Mouse (Mus musculus) stomach, postnatal 0 days (tissue): Measurements from ENCODE around the gene Ltn1. TPM values are rescaled to one million over a fixed set of nuclear protein-coding genes. Genes with fewer than 3 reads are reported as not detected.
A peak's percentile ranks its signal among the peaks of the same experiment; 100 is the strongest.

Source experiments
- ATAC-seq: fragments of 200-750 bp; cut with Nextera tagmentation; 2 replicates; pipeline ENCODE4 v1.8.0; 2017; ENCODE audit not compliant: low FRiP score, low TSS enrichment
- DNase-seq: peaks from one replicate; pipeline ENCODE4 v3.0.0-alpha.2; 2016; ENCODE audit warnings: low spot score
- H3K27ac ChIP-seq: fragments of 300-500 bp; sonication (generic); replicated peaks from 2 replicates; pipeline ENCODE4 v1.5.1; 2014; ENCODE audit warnings: mild to moderate bottlenecking, control low read depth
- H3K27me3 ChIP-seq: fragments of 300-500 bp; sonication (generic); 2 replicates; pipeline ENCODE4 v1.6.1; 2014; ENCODE audit warnings: low read length; ENCODE audit not compliant: control insufficient read depth, insufficient read depth
- H3K36me3 ChIP-seq: fragments of 300-500 bp; sonication (generic); 2 replicates; pipeline ENCODE4 v1.6.1; 2014; ENCODE audit warnings: low read length, mixed read lengths; ENCODE audit not compliant: control insufficient read depth, insufficient read depth
- H3K4me1 ChIP-seq: fragments of 300-500 bp; sonication (generic); replicated peaks from 2 replicates; pipeline ENCODE4 v1.6.1; 2014; ENCODE audit warnings: antibody characterized with exemption; ENCODE audit not compliant: control insufficient read depth, insufficient read depth
- H3K4me2 ChIP-seq: fragments of 300-500 bp; sonication (generic); replicated peaks from 2 replicates; pipeline ENCODE4 v1.6.1; 2014; ENCODE audit warnings: low read depth, mild to moderate bottlenecking, control low read depth, moderate library complexity
- H3K4me3 ChIP-seq: fragments of 300-500 bp; sonication (generic); 2 replicates; pipeline ENCODE4 v1.5.1; 2014; ENCODE audit warnings: low read depth, low read length, control low read depth
- H3K9ac ChIP-seq: fragments of 300-500 bp; sonication (generic); 2 replicates; pipeline ENCODE4 v1.6.1; 2014; ENCODE audit warnings: mild to moderate bottlenecking, low read length, control low read depth, mixed read lengths
- H3K9me3 ChIP-seq: fragments of 300-500 bp; sonication (generic); 2 replicates; pipeline ENCODE4 v1.6.1; 2016; ENCODE audit warnings: low read length; ENCODE audit not compliant: control insufficient read depth
- CTCF ChIP-seq: IDR thresholded peaks from 2 replicates; pipeline ENCODE4 v1.5.1; 2016; ENCODE audit warnings: antibody characterized with exemption, low read depth, mild to moderate bottlenecking, moderate library complexity
- EP300 ChIP-seq: optimal IDR thresholded peaks from 2 replicates; pipeline ENCODE3; 2016; ENCODE audit warnings: antibody characterized with exemption
- WGBS: fragments of 180-500 bp; shearing (Covaris S2); extraction: QIAGEN DNeasy Blood & Tissue Kit; methylation state at CpG from one replicate; pipeline ENCODE4 v1.1.7; 2014; 5-methylcytosine and 5-hydroxymethylcytosine counted together
- polyA plus RNA-seq: library from polyadenylated mRNA; unstranded; fragments of >200 nt; fragmentation: Nextera tagmentation; extraction: Ambion mirVana; gene quantifications from 2 replicates; pipeline ENCODE4 v1.2.1, GENCODE M21; 2015

The Ltn1 gene
- 8.1 and 9.2 TPM in 2 replicates for polyA plus RNA-seq

DNA sequence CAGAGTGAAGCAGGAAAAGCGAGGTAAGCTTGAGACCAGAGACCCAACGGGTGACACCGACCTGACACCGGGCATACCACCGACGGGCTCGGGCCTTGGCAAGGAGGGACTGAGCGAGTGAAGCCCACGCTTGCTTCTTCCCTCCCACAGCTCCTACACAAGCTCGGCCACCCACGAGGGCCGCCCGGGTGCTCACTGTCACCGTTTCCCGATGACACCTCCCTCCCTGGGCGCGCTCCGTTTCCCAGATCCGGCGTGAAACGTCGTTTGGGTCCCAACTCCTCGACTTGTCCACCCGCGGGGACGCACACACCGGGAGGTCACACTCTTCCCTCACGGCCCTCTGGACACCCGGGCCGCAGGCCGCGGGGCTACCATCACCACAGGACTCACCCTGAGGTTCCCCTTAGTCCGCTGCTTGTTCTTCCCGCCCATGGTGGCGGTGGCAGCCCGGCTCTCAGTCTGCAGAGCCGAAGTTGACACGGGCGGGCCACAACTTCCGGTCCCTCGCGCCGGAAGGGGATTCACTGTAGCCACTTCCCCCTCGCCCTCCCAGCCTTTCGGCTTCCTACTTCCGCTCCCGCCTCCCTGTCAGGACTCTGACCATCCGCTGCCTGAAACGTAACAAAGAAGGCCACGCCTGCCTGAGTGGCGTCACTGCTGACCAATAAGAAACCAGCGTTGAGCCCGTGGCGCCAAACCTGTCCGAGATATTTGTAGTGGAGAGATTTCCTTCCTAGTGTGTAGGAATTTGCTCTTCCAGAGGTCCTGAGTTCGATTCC, at the start of gene Ltn1:
Gene Ltn1, minus strand, starts transcription at position 580 of the 782 bp plus-strand sequence.
- Histone ChIP-seq H3K4me2 (peak within 1 kb of the TSS; percentile 70), H3K9ac (peak within 1 kb of the TSS; percentile 91), H3K36me3 (no peaks in the 10 kb centered on the region), H3K9me3 (no peaks in the 10 kb centered on the region), H3K27me3 (no peaks in the 10 kb centered on the region), H3K4me1 (no peaks in the 10 kb centered on the region), H3K27ac (peak within 1 kb of the TSS; percentile 84), H3K4me3 (peak within 1 kb of the TSS; percentile 95)
- DNase-seq (peak; percentile 98), ATAC-seq (peak; percentile 100)
- under 1% methylated on average over 53 of the region's 56 CpGs for WGBS
- TF ChIP-seq CTCF (no peak), EP300 (no peak)

DNA sequence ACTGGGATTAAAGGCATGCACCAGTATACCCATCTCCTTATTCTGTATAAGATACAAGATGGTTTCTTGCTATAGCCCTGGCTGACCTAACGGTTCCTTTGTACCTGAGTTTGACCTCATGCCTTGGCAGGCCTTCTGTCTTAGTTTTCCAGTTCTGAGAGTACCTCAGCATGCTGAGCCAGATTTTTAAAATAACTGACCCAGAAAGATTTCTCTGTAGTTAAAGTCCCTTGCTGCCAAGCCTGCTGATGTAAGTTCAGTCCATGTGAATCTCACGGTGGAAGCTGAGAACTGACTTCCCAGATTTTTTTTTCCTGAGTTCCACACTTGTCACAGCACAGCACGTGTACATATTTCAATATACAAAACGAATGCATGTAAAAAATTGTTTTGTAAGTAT, 38.2 kb upstream of the Ltn1 start:
- 88% methylated on average over 4 of the region's 4 CpGs for WGBS
- Histone ChIP-seq H3K4me2 (no peak overlapping the region), H3K36me3 (peaks cover 22% of the 10 kb centered on the region), H3K4me1 (no peaks in the 10 kb centered on the region), H3K9ac (no peak overlapping the region), H3K9me3 (no peaks in the 10 kb centered on the region), H3K4me3 (no peak overlapping the region), H3K27ac (no peak overlapping the region), H3K27me3 (no peaks in the 10 kb centered on the region)
- no peak for ATAC-seq
- no peak for DNase-seq
- no peak for TF ChIP-seq EP300
- TF ChIP-seq CTCF, result no peak

DNA sequence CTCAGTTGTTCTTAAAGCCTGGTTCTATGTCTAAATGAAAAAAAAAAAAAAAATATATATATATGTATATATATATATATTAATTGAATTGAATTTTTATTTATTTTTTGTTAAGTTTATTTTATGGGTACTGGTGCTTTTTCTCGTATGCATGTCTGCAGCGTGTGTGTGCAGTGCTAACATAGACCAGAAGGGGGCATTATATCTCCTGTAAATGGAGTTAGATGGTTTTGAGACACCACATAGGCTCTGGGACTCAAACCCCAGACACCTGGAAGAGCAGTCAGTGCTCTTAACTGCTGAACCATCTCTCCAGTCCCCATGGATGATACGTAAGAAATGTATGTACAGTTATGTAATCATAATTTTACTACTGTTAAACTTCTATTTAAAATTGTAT, 26.3 kb upstream of the Ltn1 start:
- H3K4me2 ChIP-seq, result no peak overlapping the region
- no peaks in the 10 kb centered on the region for H3K9me3 ChIP-seq
- 98% methylated on average over 3 of the region's 3 CpGs for WGBS
- TF ChIP-seq EP300, result no peak
- 0 out of 2 replicates have a peak, but pooled peaks have one; percentile 11 for TF ChIP-seq CTCF
- no peak overlapping the region for H3K27ac ChIP-seq
- peaks cover under 1% of the 10 kb centered on the region; the same call in 1 of the 2 replicates for H3K36me3 ChIP-seq
- H3K4me1 ChIP-seq, result peaks cover 4% of the 10 kb centered on the region; the same call in 1 of the 2 replicates
- H3K4me3 ChIP-seq, result no peak overlapping the region
- H3K9ac ChIP-seq, result no peak overlapping the region
- H3K27me3 ChIP-seq, result no peaks in the 10 kb centered on the region
- ATAC-seq (no peak), DNase-seq (no peak)

DNA sequence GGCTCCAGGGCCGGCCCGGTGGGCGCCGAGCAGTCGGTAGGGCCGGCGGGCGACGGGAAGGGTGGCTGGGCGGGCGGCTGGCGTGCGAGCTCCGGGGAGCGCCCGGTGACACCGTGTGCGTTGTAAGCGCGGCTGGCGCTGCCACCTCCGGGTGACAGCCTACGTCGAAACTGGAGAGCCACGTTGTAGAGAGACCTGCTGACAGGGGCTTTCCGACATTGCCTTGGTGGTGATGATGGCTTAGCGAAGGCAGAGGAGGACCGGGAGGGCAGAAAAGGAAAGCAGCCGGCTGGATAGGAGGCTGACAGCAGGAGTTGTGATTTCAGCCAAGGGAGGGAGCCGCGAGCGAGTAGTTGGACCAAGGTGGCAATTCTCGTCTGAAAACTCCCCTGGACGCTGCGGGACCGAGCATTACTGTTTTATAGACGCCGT, 22.8 kb upstream of the Ltn1 start:
- H3K27me3 ChIP-seq, result no peaks in the 10 kb centered on the region
- H3K9ac ChIP-seq, result peak overlapping the region; percentile 88
- H3K4me3 ChIP-seq, result peak overlapping the region; percentile 85
- ATAC-seq, result peak; percentile 78
- DNase-seq, result no peak
- H3K9me3 ChIP-seq, result no peaks in the 10 kb centered on the region
- peak overlapping the region; percentile 73 for H3K4me2 ChIP-seq
- TF ChIP-seq EP300 (no peak), CTCF (no peak)
- H3K27ac ChIP-seq, result peak overlapping the region; percentile 90
- peaks cover 4% of the 10 kb centered on the region; the same call in 1 of the 2 replicates for H3K4me1 ChIP-seq
- WGBS, result under 1% methylated on average over 38 of the region's 38 CpGs
- no peaks in the 10 kb centered on the region for H3K36me3 ChIP-seq

DNA sequence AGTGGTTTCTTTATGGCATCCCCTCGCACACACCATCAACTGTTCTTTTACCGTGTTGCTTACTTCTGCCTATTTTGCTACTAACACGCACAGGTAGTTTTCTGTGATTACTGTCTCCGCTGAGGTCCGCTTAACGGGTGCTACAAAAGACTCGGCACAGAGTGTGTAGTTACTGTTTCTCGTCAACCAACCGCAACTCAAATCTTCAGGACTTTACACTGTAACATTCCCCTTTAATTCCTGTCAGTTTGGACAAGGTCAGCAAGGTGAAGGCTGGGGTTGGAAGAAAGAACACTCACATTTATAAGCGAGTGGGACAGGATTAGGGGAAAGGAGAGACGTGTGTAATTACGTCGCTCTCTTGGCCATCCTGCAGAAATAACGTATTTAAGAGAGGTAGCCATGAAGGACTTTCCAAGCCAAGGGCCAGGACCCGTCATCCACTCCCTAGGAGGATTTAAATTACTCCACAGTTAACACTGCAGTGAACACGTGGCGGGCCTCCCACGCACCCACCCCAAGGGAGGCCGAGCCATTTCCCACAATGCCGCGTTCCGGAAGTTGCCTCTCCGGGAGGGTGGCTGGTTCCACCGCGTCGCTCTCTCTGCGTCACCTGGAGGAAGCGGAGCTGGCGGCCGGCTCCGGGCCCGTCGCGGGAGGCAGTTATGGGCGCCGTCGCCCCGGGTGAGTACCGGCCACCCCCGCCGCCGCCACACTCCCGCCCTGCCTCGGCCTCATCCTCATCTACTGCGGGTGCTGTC, 22.2 kb upstream of the Ltn1 start, which contains the start of gene Usp16:
Gene Usp16, plus strand, starts transcription at position 285 of the 761 bp plus-strand sequence.
- peak within 1 kb of the TSS; percentile 90 for H3K27ac ChIP-seq
- H3K4me2 ChIP-seq, result peak within 1 kb of the TSS; percentile 73
- peak; percentile 95 for DNase-seq
- WGBS, result 8% methylated on average over 45 of the region's 45 CpGs
- H3K36me3 ChIP-seq, result no peaks in the 10 kb centered on the region
- H3K4me3 ChIP-seq, result peak within 1 kb of the TSS; percentile 85
- H3K9me3 ChIP-seq, result no peaks in the 10 kb centered on the region
- H3K27me3 ChIP-seq, result no peaks in the 10 kb centered on the region
- H3K9ac ChIP-seq, result peak within 1 kb of the TSS; percentile 88
- ATAC-seq, result peak; percentile 99
- H3K4me1 ChIP-seq, result peaks cover 4% of the 10 kb centered on the region; the same call in 1 of the 2 replicates
- TF ChIP-seq CTCF (no peak), EP300 (no peak)
